Mouse (Mus musculus): ENCODE measurements at regions not wholly inside any gene's neighbourhood (a gene's known extent, or its start where the extent isn't known, plus 50 kb on each side); places are given as distances from the start of the nearest gene placed in this dataset.

GRCm38 (mm10) chrX:129158794-129159411, 590.6 kb upstream of the Diaph2 start:
- TF ChIP-seq POLR2A (IDR thresholded peaks at IDR 0.05; ENCODE audit: borderline replicate concordance, extremely low read depth, insufficient read depth, insufficient read length, poor library complexity, severe bottlenecking) (no peak), CTCF (IDR thresholded peaks at IDR 0.05; ENCODE audit: borderline replicate concordance, extremely low read depth, insufficient read depth, insufficient read length) (no peak)
- peak; percentile 47 for DNase-seq (ENCODE audit: low read depth)
